Mouse (Mus musculus) limb, embryonic 14.5 days (tissue): ENCODE data around the gene Zmynd12. TPM values are rescaled to one million over a fixed set of nuclear protein-coding genes. Genes with fewer than 3 reads are reported as not detected.

Experiments used
- ATAC-seq: fragments of 200-750 bp; cut with Nextera tagmentation; 2 replicates; pipeline ENCODE4 v1.8.0; 2017; ENCODE audit warnings: low read depth, moderate number of reproducible peaks, moderate TSS enrichment; ENCODE audit not compliant: low FRiP score
- DNase-seq: peaks from one replicate; pipeline ENCODE4 v3.0.0-alpha.2; 2015; ENCODE audit warnings: low spot score
- H3K27ac ChIP-seq: fragments of 300-500 bp; sonication (generic); replicated peaks from 2 replicates; pipeline ENCODE4 v1.5.1; 2014; ENCODE audit warnings: low read depth, mild to moderate bottlenecking, low read length, moderate library complexity, mixed read lengths
- H3K27me3 ChIP-seq: fragments of 300-500 bp; sonication (generic); 2 replicates; pipeline ENCODE4 v1.6.1; 2014; ENCODE audit warnings: low read length, mixed read lengths; ENCODE audit not compliant: control insufficient read depth, insufficient read depth
- H3K36me3 ChIP-seq: fragments of 300-500 bp; sonication (generic); 2 replicates; pipeline ENCODE4 v1.6.1; 2014; ENCODE audit warnings: mild to moderate bottlenecking, low read length, moderate library complexity, mixed read lengths; ENCODE audit not compliant: control insufficient read depth, insufficient read depth
- H3K4me1 ChIP-seq: fragments of 300-500 bp; sonication (generic); 2 replicates; pipeline ENCODE4 v1.6.1; 2014; ENCODE audit warnings: antibody characterized with exemption, low read length, mixed read lengths; ENCODE audit not compliant: control insufficient read depth, insufficient read depth
- H3K4me2 ChIP-seq: fragments of 300-500 bp; sonication (generic); replicated peaks from 2 replicates; pipeline ENCODE4 v1.6.1; 2014; ENCODE audit warnings: low read depth, mild to moderate bottlenecking, low read length, moderate library complexity; ENCODE audit not compliant: severe bottlenecking
- H3K4me3 ChIP-seq: fragments of 300-500 bp; sonication (generic); replicated peaks from 2 replicates; pipeline ENCODE4 v1.5.1; 2014; ENCODE audit warnings: low read length
- H3K9ac ChIP-seq: fragments of 300-500 bp; sonication (generic); 2 replicates; pipeline ENCODE4 v1.6.1; 2014; ENCODE audit warnings: mild to moderate bottlenecking, low read depth, low read length, moderate library complexity; ENCODE audit not compliant: severe bottlenecking
- H3K9me3 ChIP-seq: fragments of 300-500 bp; sonication (generic); 2 replicates; pipeline ENCODE4 v1.6.1; 2016; ENCODE audit warnings: low read length; ENCODE audit not compliant: control insufficient read depth
- POLR2A ChIP-seq: fragments of 200-500 bp; IDR thresholded peaks from 2 replicates; pipeline ENCODE4 v1.8.0; 2012; ENCODE audit warnings: inconsistent platforms, mild to moderate bottlenecking, moderate library complexity, borderline replicate concordance; ENCODE audit not compliant: insufficient read depth, insufficient read length; ENCODE audit errors: extremely low read depth
- WGBS: fragments of 180-500 bp; shearing (Covaris S2); extraction: QIAGEN DNeasy Blood & Tissue Kit; methylation state at CpG from one replicate; pipeline ENCODE4 v1.1.7; 2014; 5-methylcytosine and 5-hydroxymethylcytosine counted together
- polyA plus RNA-seq, 2 experiments: library from polyadenylated mRNA; depleted of rRNA in 1 of 2; stranded (reverse) in 1 of 2; unstranded in 1 of 2; fragments of >200 nt; fragmentation: Nextera tagmentation in 1 of 2; extraction: Ambion mirVana in 1 of 2; gene quantifications; 2 replicates each; pipeline versions ENCODE4 v1.2.1 to v1.2.3; 2012 to 2014

The Zmynd12 gene
- polyA plus RNA-seq (2012; rRNA removed) (0.19 and 0.29 TPM in 2 replicates), polyA plus RNA-seq (2014; fragmentation: Nextera tagmentation; extraction: Ambion mirVana) (0.22 and 0.29 TPM in 2 replicates)

GRCm38 (mm10) chr4:119422294-119422964, at the start of gene Zmynd12, which contains the start of gene Ppcs:
Zmynd12 (plus strand) TSS chr4:119422814.
Ppcs (minus strand) TSS chr4:119422420.
- H3K36me3 ChIP-seq: 0 out of 2 replicates have a peak, but pooled peaks cover 5% of the 10 kb centered on the region
- peaks cover 12% of the 10 kb centered on the region for H3K4me1 ChIP-seq
- WGBS: under 1% methylated on average over 52 of the region's 52 CpGs
- H3K27ac ChIP-seq: peak within 1 kb of the TSS; percentile 82
- TF ChIP-seq POLR2A: peak; percentile 70; the same call in 1 of the 2 replicates
- DNase-seq: peak; percentile 90
- no peaks in the 10 kb centered on the region for H3K27me3 ChIP-seq
- peak; percentile 95 for ATAC-seq
- peak within 1 kb of the TSS; percentile 73 for H3K9ac ChIP-seq
- H3K9me3 ChIP-seq: no peaks in the 10 kb centered on the region
- H3K4me3 ChIP-seq: peak within 1 kb of the TSS; percentile 67
- peak within 1 kb of the TSS; percentile 86 for H3K4me2 ChIP-seq

- 76% methylated on average over 7 of the region's 7 CpGs for WGBS
- TF ChIP-seq POLR2A: no peak
- Histone ChIP-seq H3K4me2 (no peak overlapping the region), H3K27ac (no peak overlapping the region), H3K4me3 (no peak overlapping the region), H3K4me1 (no peaks in the 10 kb centered on the region), H3K36me3 (no peaks in the 10 kb centered on the region), H3K9ac (no peak overlapping the region), H3K27me3 (no peaks in the 10 kb centered on the region), H3K9me3 (no peaks in the 10 kb centered on the region)
- ATAC-seq (no peak), DNase-seq (no peak)
Observed at GRCm38 (mm10) chr4:119381471-119382190, 41.0 kb upstream of the Zmynd12 start.

DNA sequence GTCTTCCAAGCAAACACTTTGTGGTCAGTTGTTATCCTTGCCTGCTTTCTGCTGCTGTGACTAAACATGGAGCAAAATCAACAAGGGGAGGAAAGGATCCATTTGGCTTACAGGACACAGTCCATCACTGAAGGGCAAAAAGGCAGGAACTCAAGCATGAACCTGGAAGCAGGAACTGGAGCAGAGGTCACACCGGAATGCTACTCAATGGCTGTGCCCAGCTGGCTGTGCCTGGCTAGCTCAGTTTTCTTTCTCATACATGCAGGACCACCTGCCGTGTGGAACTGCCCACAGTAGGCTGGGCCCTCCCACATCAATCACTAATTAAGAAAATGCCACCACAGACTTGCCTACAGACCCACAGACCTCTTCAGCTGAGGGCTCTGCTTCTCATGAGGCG, 33.4 kb upstream of the Zmynd12 start:
- Histone ChIP-seq H3K9me3 (no peaks in the 10 kb centered on the region; the same call in 1 of the 2 replicates), H3K4me3 (no peak overlapping the region), H3K4me1 (no peaks in the 10 kb centered on the region), H3K27ac (no peak overlapping the region), H3K4me2 (no peak overlapping the region), H3K36me3 (no peaks in the 10 kb centered on the region), H3K27me3 (no peaks in the 10 kb centered on the region), H3K9ac (no peak overlapping the region)
- DNase-seq (no peak), ATAC-seq (no peak)
- WGBS: 54% methylated on average over 3 of the region's 3 CpGs
- no peak for TF ChIP-seq POLR2A

DNA sequence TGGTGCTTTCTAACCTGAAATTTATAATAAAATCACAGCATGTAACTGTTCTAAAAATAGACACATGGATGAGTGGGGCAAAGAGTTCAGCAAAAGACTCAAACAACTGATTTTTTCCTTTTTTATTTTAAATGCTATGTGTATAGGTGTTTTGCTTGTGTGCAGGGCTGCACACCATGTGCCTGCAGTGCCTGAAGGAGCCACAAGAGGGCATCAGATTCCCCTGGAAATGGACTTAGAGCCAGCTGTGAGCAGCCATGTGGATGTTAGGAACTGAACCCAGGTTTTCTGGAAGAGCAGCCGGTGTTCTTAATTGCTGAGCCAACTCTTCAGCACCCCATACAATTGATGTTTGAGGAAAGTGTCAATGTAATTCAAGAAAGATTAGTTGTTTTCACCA, 32.2 kb upstream of the Zmynd12 start:
- Histone ChIP-seq H3K27me3 (no peaks in the 10 kb centered on the region), H3K4me3 (no peak overlapping the region), H3K9me3 (no peaks in the 10 kb centered on the region; the same call in 1 of the 2 replicates), H3K4me1 (no peaks in the 10 kb centered on the region), H3K36me3 (no peaks in the 10 kb centered on the region), H3K9ac (no peak overlapping the region), H3K27ac (no peak overlapping the region), H3K4me2 (no peak overlapping the region)
- no peak for DNase-seq
- WGBS: 93% methylated on average over 1 of the region's 1 CpGs
- no peak for TF ChIP-seq POLR2A
- no peak for ATAC-seq

DNA sequence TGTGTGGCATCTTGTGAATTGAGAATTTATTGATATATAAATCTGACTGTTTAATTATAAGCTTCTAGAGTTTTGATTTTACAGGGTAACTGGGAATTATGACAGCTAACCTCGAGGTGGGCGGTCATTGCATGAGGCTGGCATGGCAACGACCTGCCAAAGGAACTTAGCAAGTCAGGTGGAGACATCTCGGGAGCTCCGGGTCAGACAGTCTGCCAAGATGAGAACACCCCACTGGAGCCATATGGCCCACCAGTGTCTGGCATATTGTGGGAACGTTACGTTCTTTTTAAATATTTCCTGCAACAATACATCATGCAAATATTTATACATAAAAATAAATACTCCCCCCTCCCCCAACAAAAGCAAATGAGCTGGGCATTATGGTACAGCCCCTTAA, 23.9 kb upstream of the Zmynd12 start:
- H3K27ac ChIP-seq: no peak overlapping the region
- H3K4me2 ChIP-seq: no peak overlapping the region
- H3K36me3 ChIP-seq: no peaks in the 10 kb centered on the region
- no peak overlapping the region for H3K4me3 ChIP-seq
- TF ChIP-seq POLR2A: no peak
- no peaks in the 10 kb centered on the region for H3K4me1 ChIP-seq
- no peaks in the 10 kb centered on the region for H3K27me3 ChIP-seq
- H3K9ac ChIP-seq: no peak overlapping the region
- 87% methylated on average over 7 of the region's 7 CpGs for WGBS
- no peak for DNase-seq
- peaks cover 12% of the 10 kb centered on the region; the same call in 1 of the 2 replicates for H3K9me3 ChIP-seq
- ATAC-seq: no peak
